Mouse (Mus musculus) intestine, embryonic 15.5 days (tissue): Measurements from ENCODE around the gene Map3k5. TPM values are rescaled to one million over a fixed set of nuclear protein-coding genes. Genes with fewer than 3 reads are reported as not detected.

Experiments
- ATAC-seq: fragments of 200-750 bp; cut with Nextera tagmentation; 2 replicates; pipeline ENCODE4 v1.8.0; 2017; ENCODE audit warnings: moderate TSS enrichment, moderate library complexity
- H3K27ac ChIP-seq: fragments of 300-500 bp; sonication (generic); 2 replicates; pipeline ENCODE4 v1.5.1; 2015; ENCODE audit warnings: mild to moderate bottlenecking, inconsistent platforms
- H3K27me3 ChIP-seq: fragments of 300-500 bp; sonication (generic); replicated peaks from 2 replicates; pipeline ENCODE4 v1.6.1; 2015; ENCODE audit warnings: inconsistent platforms
- H3K36me3 ChIP-seq: fragments of 300-500 bp; sonication (generic); 2 replicates; pipeline ENCODE4 v1.6.1; 2015; ENCODE audit warnings: inconsistent platforms
- H3K4me1 ChIP-seq: fragments of 300-500 bp; sonication (generic); replicated peaks from 2 replicates; pipeline ENCODE4 v1.6.1; 2015; ENCODE audit warnings: inconsistent platforms
- H3K4me2 ChIP-seq: fragments of 300-500 bp; sonication (generic); replicated peaks from 2 replicates; pipeline ENCODE4 v1.6.1; 2015; ENCODE audit warnings: mild to moderate bottlenecking, inconsistent platforms
- H3K4me3 ChIP-seq: fragments of 300-500 bp; sonication (generic); replicated peaks from 2 replicates; pipeline ENCODE4 v1.5.1; 2015; ENCODE audit warnings: inconsistent platforms
- H3K9ac ChIP-seq: fragments of 300-500 bp; sonication (generic); 2 replicates; pipeline ENCODE4 v1.6.1; 2015; ENCODE audit warnings: inconsistent platforms
- H3K9me3 ChIP-seq: fragments of 300-500 bp; sonication (generic); 2 replicates; pipeline ENCODE4 v1.6.1; 2016; ENCODE audit warnings: inconsistent platforms
- WGBS: fragments of 180-500 bp; shearing (Covaris S2); methylation state at CpG from one replicate; pipeline ENCODE4 v1.1.7; 2015; 5-methylcytosine and 5-hydroxymethylcytosine counted together
- polyA plus RNA-seq: library from polyadenylated mRNA; unstranded; fragments of >200 nt; fragmentation: Nextera tagmentation; extraction: Ambion mirVana; gene quantifications from 2 replicates; pipeline ENCODE4 v1.2.1, GENCODE M21; 2015

The Map3k5 gene
- polyA plus RNA-seq, 1 experiment from 2014 or later, result 1.9 TPM

DNA sequence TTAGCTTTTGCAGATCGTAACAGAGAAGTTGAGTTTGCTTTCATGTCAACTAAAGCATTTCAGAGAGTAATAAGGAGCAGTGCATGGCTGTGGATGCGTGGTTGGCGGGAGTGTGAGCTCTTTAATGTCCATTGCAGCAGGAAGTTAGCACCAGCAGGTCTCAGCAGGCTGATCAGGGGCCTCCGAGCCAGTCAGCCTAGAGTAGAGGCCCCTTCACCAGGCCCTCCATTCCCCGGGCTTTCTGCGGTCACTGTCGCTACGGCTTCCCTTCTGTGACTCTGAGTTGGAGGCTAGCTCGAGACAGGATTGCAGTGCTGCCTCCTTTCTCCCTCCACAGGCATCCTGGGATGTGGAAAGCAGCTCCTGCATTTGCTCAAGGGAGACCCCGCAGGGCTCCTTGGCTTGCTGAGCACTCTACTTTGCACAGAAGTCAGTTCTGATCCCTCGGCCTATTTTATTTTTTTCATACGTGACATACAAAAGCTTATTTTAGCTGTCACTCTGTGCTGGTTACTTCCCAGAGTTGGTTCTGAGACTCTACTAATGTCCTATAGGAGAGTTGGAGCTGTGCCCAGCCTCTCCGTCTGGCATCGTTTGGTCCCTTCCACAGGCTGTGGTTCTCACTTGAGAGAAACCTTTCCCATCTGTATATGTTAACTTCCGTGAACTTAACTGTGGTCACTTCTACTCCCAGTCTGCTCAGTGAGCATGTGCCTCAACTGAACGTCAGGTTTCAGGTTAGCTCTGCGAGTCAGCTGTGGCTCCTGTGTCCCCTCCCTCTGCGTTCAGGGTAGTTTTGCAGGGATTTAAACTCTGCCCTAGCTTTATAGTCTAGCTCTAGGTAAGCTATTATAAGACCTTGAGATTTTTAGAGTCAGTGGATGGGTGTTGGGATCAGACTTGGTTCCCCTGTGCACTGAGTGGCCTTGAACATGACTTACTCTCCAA lies 178.0 kb downstream of the Map3k5 start:
- Histone ChIP-seq H3K27ac (no peak overlapping the region), H3K9ac (no peak overlapping the region), H3K27me3 (no peaks in the 10 kb centered on the region), H3K9me3 (no peaks in the 10 kb centered on the region), H3K36me3 (no peaks in the 10 kb centered on the region), H3K4me1 (no peaks in the 10 kb centered on the region), H3K4me2 (no peak overlapping the region), H3K4me3 (no peak overlapping the region)
- WGBS, result 79% methylated on average over 18 of the region's 18 CpGs
- ATAC-seq, result no peak

GRCm38 (mm10) chr10:20119504-20120425 lies 185.5 kb downstream of the Map3k5 start:
- H3K9ac ChIP-seq, result no peak overlapping the region
- H3K4me3 ChIP-seq, result no peak overlapping the region
- H3K27ac ChIP-seq, result no peak overlapping the region
- WGBS, result 90% methylated on average over 15 of the region's 15 CpGs
- no peak overlapping the region for H3K4me2 ChIP-seq
- 0 out of 2 replicates have a peak, but pooled peaks cover 4% of the 10 kb centered on the region for H3K36me3 ChIP-seq
- H3K9me3 ChIP-seq, result no peaks in the 10 kb centered on the region
- no peak for ATAC-seq
- no peaks in the 10 kb centered on the region for H3K27me3 ChIP-seq
- H3K4me1 ChIP-seq, result no peaks in the 10 kb centered on the region

DNA sequence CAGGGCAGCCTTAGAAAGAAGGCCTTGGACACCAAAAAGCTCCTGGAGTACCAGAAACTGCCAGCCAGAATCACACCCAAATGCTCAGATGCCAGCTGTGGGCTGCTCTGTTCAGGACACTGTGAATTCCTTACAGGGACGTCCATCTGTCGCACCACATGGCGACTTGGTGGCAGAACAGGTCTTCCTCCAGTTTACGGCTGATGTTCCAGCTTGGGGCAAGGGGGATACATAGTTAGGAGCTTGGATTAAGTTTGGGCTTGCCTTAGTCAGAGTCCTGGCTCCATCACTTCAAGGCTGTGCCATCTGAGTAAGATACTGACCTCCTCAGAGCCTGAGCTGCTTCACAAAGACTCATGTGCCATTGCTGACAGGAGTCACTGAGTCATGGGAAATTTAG lies 187.7 kb downstream of the Map3k5 start:
- no peak overlapping the region for H3K27ac ChIP-seq
- no peak overlapping the region for H3K9ac ChIP-seq
- 0 out of 2 replicates have a peak, but pooled peaks cover 4% of the 10 kb centered on the region for H3K36me3 ChIP-seq
- 82% methylated on average over 4 of the region's 4 CpGs for WGBS
- H3K27me3 ChIP-seq, result no peaks in the 10 kb centered on the region
- ATAC-seq, result no peak
- no peak overlapping the region for H3K4me3 ChIP-seq
- H3K9me3 ChIP-seq, result no peaks in the 10 kb centered on the region
- H3K4me2 ChIP-seq, result no peak overlapping the region
- no peaks in the 10 kb centered on the region for H3K4me1 ChIP-seq

DNA sequence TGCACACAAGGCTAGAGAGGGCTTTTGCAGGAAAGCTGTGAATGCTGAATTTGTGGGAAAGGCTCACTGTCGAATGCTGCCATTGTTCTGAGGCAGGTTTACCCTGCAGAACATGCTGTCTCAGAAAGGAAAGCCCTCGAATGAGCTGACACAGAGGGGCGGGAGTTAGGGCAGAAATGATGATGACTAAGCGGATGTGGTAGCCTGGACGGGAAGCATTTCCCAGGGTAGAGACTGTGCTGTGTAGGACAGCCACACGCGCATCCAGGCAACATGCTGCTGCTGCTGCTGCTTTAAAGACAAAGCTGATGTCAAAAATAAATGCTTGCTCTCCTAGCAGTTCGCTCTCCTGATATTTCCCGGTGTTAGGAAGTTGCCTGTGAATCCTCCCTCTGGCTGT lies 189.1 kb downstream of the Map3k5 start:
- H3K27me3 ChIP-seq, result no peaks in the 10 kb centered on the region
- no peaks in the 10 kb centered on the region for H3K9me3 ChIP-seq
- H3K27ac ChIP-seq, result no peak overlapping the region
- H3K9ac ChIP-seq, result no peak overlapping the region
- 42% methylated on average over 9 of the region's 9 CpGs for WGBS
- no peak overlapping the region for H3K4me2 ChIP-seq
- H3K4me3 ChIP-seq, result no peak overlapping the region
- H3K36me3 ChIP-seq, result 0 out of 2 replicates have a peak, but pooled peaks cover 4% of the 10 kb centered on the region
- no peak for ATAC-seq
- no peaks in the 10 kb centered on the region for H3K4me1 ChIP-seq

GRCm38 (mm10) chr10:20124576-20124975 lies 190.3 kb downstream of the Map3k5 start:
- Histone ChIP-seq H3K4me3 (no peak overlapping the region), H3K9me3 (no peaks in the 10 kb centered on the region), H3K36me3 (0 out of 2 replicates have a peak, but pooled peaks cover 4% of the 10 kb centered on the region), H3K4me1 (no peaks in the 10 kb centered on the region), H3K27ac (no peak overlapping the region), H3K4me2 (no peak overlapping the region), H3K9ac (no peak overlapping the region), H3K27me3 (no peaks in the 10 kb centered on the region)
- WGBS, result 90% methylated on average over 12 of the region's 12 CpGs
- 0 out of 2 replicates have a peak, but pooled peaks have one; percentile 21 for ATAC-seq

GRCm38 (mm10) chr10:20125226-20125625 lies 191.0 kb downstream of the Map3k5 start:
- no peaks in the 10 kb centered on the region for H3K27me3 ChIP-seq
- ATAC-seq, result peak; percentile 50
- H3K36me3 ChIP-seq, result 0 out of 2 replicates have a peak, but pooled peaks cover under 1% of the 10 kb centered on the region
- WGBS, result 43% methylated on average over 4 of the region's 4 CpGs
- H3K4me2 ChIP-seq, result no peak overlapping the region
- H3K9me3 ChIP-seq, result no peaks in the 10 kb centered on the region
- H3K4me3 ChIP-seq, result no peak overlapping the region
- H3K4me1 ChIP-seq, result no peaks in the 10 kb centered on the region
- H3K9ac ChIP-seq, result no peak overlapping the region
- H3K27ac ChIP-seq, result no peak overlapping the region

DNA sequence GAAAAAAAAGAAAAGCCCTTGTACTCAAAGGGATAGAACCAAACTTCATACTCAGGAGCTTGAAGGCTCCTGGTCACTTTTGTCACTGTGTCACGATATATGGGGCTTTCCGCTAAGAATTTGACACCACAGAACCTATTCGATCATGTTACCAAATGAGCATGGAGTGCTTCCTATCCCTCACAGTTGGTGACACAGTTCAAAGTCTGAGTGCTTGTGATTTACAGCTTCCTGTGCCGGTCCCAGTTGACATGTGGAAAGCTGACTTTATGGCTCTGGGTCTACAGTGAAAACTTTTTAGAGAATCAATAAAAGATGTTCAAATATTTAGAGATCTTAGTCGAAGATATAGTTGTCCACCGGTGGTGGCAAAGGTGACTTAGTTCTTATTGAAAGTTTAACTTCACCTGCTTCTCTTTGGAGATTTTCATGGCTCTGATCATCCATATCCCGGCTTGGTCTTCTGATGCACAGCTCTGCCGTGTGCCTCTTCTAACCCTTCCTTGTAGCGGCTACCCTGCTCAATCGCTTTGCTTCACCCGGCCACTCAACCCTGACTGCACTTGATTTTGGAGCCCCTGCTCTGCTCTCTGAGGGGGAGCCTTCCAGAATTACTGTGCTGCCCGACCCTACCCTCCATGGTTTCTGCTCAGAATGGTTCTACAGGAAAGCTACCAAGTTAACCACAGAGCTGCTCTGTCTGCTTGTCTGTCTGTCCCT lies 198.8 kb downstream of the Map3k5 start:
- no peaks in the 10 kb centered on the region for H3K36me3 ChIP-seq
- peak; percentile 79 for ATAC-seq
- no peak overlapping the region for H3K4me2 ChIP-seq
- no peak overlapping the region for H3K27ac ChIP-seq
- 67% methylated on average over 12 of the region's 12 CpGs for WGBS
- H3K9me3 ChIP-seq, result no peaks in the 10 kb centered on the region
- H3K4me1 ChIP-seq, result no peaks in the 10 kb centered on the region
- H3K9ac ChIP-seq, result no peak overlapping the region
- no peaks in the 10 kb centered on the region for H3K27me3 ChIP-seq
- no peak overlapping the region for H3K4me3 ChIP-seq

- H3K9me3 ChIP-seq, result no peaks in the 10 kb centered on the region
- no peak overlapping the region for H3K4me3 ChIP-seq
- no peaks in the 10 kb centered on the region for H3K27me3 ChIP-seq
- no peak overlapping the region for H3K4me2 ChIP-seq
- no peaks in the 10 kb centered on the region for H3K4me1 ChIP-seq
- no peaks in the 10 kb centered on the region for H3K36me3 ChIP-seq
- 68% methylated on average over 15 of the region's 15 CpGs for WGBS
- ATAC-seq, result no peak
- H3K27ac ChIP-seq, result no peak overlapping the region
- no peak overlapping the region for H3K9ac ChIP-seq
Observed at GRCm38 (mm10) chr10:20135350-20136058, 201.2 kb downstream of the Map3k5 start.

GRCm38 (mm10) chr10:20136505-20136904 lies 202.2 kb downstream of the Map3k5 start:
- 98% methylated on average over 1 of the region's 1 CpGs for WGBS
- Histone ChIP-seq H3K9ac (no peak overlapping the region), H3K4me3 (no peak overlapping the region), H3K9me3 (no peaks in the 10 kb centered on the region), H3K36me3 (no peaks in the 10 kb centered on the region), H3K27ac (no peak overlapping the region), H3K4me1 (no peaks in the 10 kb centered on the region), H3K4me2 (no peak overlapping the region), H3K27me3 (no peaks in the 10 kb centered on the region)
- ATAC-seq, result no peak

- no peak overlapping the region for H3K4me2 ChIP-seq
- 55% methylated on average over 17 of the region's 17 CpGs for WGBS
- H3K36me3 ChIP-seq, result no peaks in the 10 kb centered on the region
- H3K4me1 ChIP-seq, result no peaks in the 10 kb centered on the region
- H3K9me3 ChIP-seq, result no peaks in the 10 kb centered on the region
- no peak for ATAC-seq
- H3K4me3 ChIP-seq, result no peak overlapping the region
- H3K9ac ChIP-seq, result no peak overlapping the region
- no peaks in the 10 kb centered on the region for H3K27me3 ChIP-seq
- H3K27ac ChIP-seq, result no peak overlapping the region
Observed at GRCm38 (mm10) chr10:20141376-20141775, 207.1 kb downstream of the Map3k5 start.

DNA sequence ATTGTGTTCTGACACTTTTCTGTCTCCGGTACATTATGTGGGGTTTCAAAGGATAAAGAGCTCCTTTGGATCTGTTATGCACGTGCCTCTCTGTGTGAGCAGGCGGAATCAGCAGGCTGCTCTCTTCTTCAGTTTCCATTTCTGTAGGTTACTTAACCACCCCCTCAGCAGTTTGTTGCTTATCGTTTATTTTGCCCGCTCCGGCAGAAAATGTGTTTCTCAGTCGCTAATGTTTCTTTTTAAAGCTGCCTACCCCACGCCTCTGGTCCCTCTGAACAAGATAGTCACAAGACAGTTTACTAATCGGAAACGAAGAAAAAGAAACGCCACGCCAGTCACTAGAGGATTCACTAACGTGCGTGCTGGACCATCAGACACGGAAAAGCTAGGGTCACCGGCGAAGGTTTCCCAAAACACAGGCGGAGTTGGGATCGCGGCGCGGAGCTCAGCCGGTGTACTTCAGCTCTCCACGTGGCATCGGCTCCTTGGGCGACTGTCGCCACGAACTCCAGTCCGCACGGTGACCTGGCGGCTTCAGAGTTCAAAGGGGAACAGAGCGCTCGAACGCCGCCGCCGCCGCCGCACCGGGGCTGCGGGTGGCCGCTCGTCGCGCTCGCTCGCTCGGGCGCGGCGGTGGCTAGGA lies 214.0 kb downstream of the Map3k5 start, which contains the start of gene Map7:
Gene Map7 (plus strand): TSS at position 342 of the 643 bp plus-strand sequence.
- 6% methylated on average over 40 of the region's 51 CpGs for WGBS
- Histone ChIP-seq H3K36me3 (no peaks in the 10 kb centered on the region), H3K4me2 (peak within 1 kb of the TSS; percentile 91), H3K27me3 (peaks cover 8% of the 10 kb centered on the region; the same call in 1 of the 2 replicates), H3K4me1 (0 out of 2 replicates have a peak, but pooled peaks cover 2% of the 10 kb centered on the region), H3K9me3 (no peaks in the 10 kb centered on the region), H3K9ac (peak within 1 kb of the TSS; percentile 83), H3K27ac (peak within 1 kb of the TSS; percentile 56), H3K4me3 (peak within 1 kb of the TSS; percentile 76)
- peak; percentile 57 for ATAC-seq
